Mouse (Mus musculus) midbrain, postnatal 0 days (tissue): Measurements from ENCODE around the gene Tmod1. TPM values are rescaled to one million over a fixed set of nuclear protein-coding genes. Genes with fewer than 3 reads are reported as not detected.

Experiments
- ATAC-seq: fragments of 200-750 bp; cut with Nextera tagmentation; 2 replicates; pipeline ENCODE4 v1.8.0; 2017; ENCODE audit warnings: moderate number of reproducible peaks, mild to moderate bottlenecking, moderate TSS enrichment, moderate library complexity; ENCODE audit not compliant: low FRiP score
- DNase-seq: peaks from one replicate; pipeline ENCODE4 v3.0.0-alpha.2; 2015; ENCODE audit warnings: low spot score
- H3K27ac ChIP-seq: fragments of 300-500 bp; sonication (generic); 2 replicates; pipeline ENCODE4 v1.5.1; 2014; ENCODE audit warnings: low read depth, mild to moderate bottlenecking, low read length, mixed read lengths
- H3K27me3 ChIP-seq: fragments of 300-500 bp; sonication (generic); 2 replicates; pipeline ENCODE4 v1.6.1; 2014; ENCODE audit warnings: low read length, control low read depth, mixed read lengths; ENCODE audit not compliant: insufficient read depth
- H3K36me3 ChIP-seq: fragments of 300-500 bp; sonication (generic); 2 replicates; pipeline ENCODE4 v1.6.1; 2014; ENCODE audit warnings: low read length, control low read depth, mixed read lengths; ENCODE audit not compliant: insufficient read depth
- H3K4me1 ChIP-seq: fragments of 300-500 bp; sonication (generic); 2 replicates; pipeline ENCODE4 v1.6.1; 2014; ENCODE audit warnings: mild to moderate bottlenecking, control low read depth, antibody characterized with exemption, low read length, mixed read lengths; ENCODE audit not compliant: insufficient read depth
- H3K4me2 ChIP-seq: fragments of 300-500 bp; sonication (generic); 2 replicates; pipeline ENCODE4 v1.6.1; 2014; ENCODE audit warnings: low read depth, mild to moderate bottlenecking, low read length, mixed read lengths; ENCODE audit not compliant: poor library complexity, severe bottlenecking
- H3K4me3 ChIP-seq: fragments of 300-500 bp; sonication (generic); 2 replicates; pipeline ENCODE4 v1.5.1; 2014; ENCODE audit warnings: low read depth, mild to moderate bottlenecking, low read length, moderate library complexity
- H3K9ac ChIP-seq: fragments of 300-500 bp; sonication (generic); replicated peaks from 2 replicates; pipeline ENCODE4 v1.6.1; 2014; ENCODE audit warnings: mild to moderate bottlenecking, low read length, moderate library complexity, mixed read lengths; ENCODE audit not compliant: poor library complexity, severe bottlenecking
- H3K9me3 ChIP-seq: fragments of 300-500 bp; sonication (generic); 2 replicates; pipeline ENCODE4 v1.6.1; 2016; ENCODE audit warnings: low read length, control low read depth
- CTCF ChIP-seq: IDR thresholded peaks from 2 replicates; pipeline ENCODE4 v1.5.1; 2016; ENCODE audit warnings: antibody characterized with exemption, mild to moderate bottlenecking
- WGBS: fragments of 180-500 bp; shearing (Covaris S2); extraction: QIAGEN DNeasy Blood & Tissue Kit; methylation state at CpG from one replicate; pipeline ENCODE4 v1.1.7; 2014; 5-methylcytosine and 5-hydroxymethylcytosine counted together
- polyA plus RNA-seq: library from polyadenylated mRNA; unstranded; fragments of >200 nt; fragmentation: Nextera tagmentation; extraction: Ambion mirVana; gene quantifications from 2 replicates; pipeline ENCODE4 v1.2.1, GENCODE M21; 2015
- total RNA-seq: library from RNA; depleted of rRNA; stranded (reverse); fragments of >200 nt; gene quantifications from 2 replicates; pipeline ENCODE4 v1.2.3, GENCODE M21; 2014

Gene Tmod1
- total and polyA plus RNA-seq, 2 experiments from 2014 or later = 0.55 to 0.75 TPM

- Histone ChIP-seq H3K4me3 (no peak overlapping the region), H3K9me3 (no peaks in the 10 kb centered on the region), H3K36me3 (no peaks in the 10 kb centered on the region), H3K27me3 (no peaks in the 10 kb centered on the region), H3K27ac (no peak overlapping the region), H3K4me1 (no peaks in the 10 kb centered on the region), H3K9ac (no peak overlapping the region), H3K4me2 (no peak overlapping the region)
- TF ChIP-seq CTCF = no peak
- ATAC-seq (no peak), DNase-seq (no peak)
- WGBS = 86% methylated on average over 2 of the region's 2 CpGs
Measured at GRCm38 (mm10) chr4:46097591-46097990, 58.9 kb downstream of the Tmod1 start.

- Histone ChIP-seq H3K4me1 (no peaks in the 10 kb centered on the region), H3K9me3 (no peaks in the 10 kb centered on the region), H3K4me2 (no peak overlapping the region), H3K27me3 (no peaks in the 10 kb centered on the region), H3K4me3 (no peak overlapping the region), H3K9ac (no peak overlapping the region), H3K27ac (no peak overlapping the region), H3K36me3 (no peaks in the 10 kb centered on the region)
- 74% methylated on average over 9 of the region's 9 CpGs for WGBS
- DNase-seq = no peak
- no peak for TF ChIP-seq CTCF
- no peak for ATAC-seq
Measured at GRCm38 (mm10) chr4:46099132-46099531, 60.4 kb downstream of the Tmod1 start.

GRCm38 (mm10) chr4:46100539-46100938 lies 61.8 kb downstream of the Tmod1 start:
- no peak overlapping the region for H3K4me3 ChIP-seq
- no peak for DNase-seq

GRCm38 (mm10) chr4:46101211-46101711 lies 62.5 kb downstream of the Tmod1 start:
- ATAC-seq (no peak), DNase-seq (no peak)
- no peaks in the 10 kb centered on the region for H3K9me3 ChIP-seq
- no peaks in the 10 kb centered on the region for H3K27me3 ChIP-seq
- no peaks in the 10 kb centered on the region for H3K4me1 ChIP-seq
- no peak overlapping the region for H3K4me2 ChIP-seq
- H3K4me3 ChIP-seq = no peak overlapping the region
- TF ChIP-seq CTCF = no peak
- 44% methylated on average over 14 of the region's 14 CpGs for WGBS
- H3K27ac ChIP-seq = no peak overlapping the region
- no peak overlapping the region for H3K9ac ChIP-seq
- no peaks in the 10 kb centered on the region for H3K36me3 ChIP-seq

More at GRCm38 (mm10) chr4:46100539-46100938, 61.8 kb downstream of the Tmod1 start:
- H3K9me3 ChIP-seq = no peaks in the 10 kb centered on the region
- WGBS = 82% methylated on average over 7 of the region's 7 CpGs
- no peaks in the 10 kb centered on the region for H3K4me1 ChIP-seq
- H3K27ac ChIP-seq = no peak overlapping the region
- no peaks in the 10 kb centered on the region for H3K36me3 ChIP-seq
- TF ChIP-seq CTCF = no peak
- no peak overlapping the region for H3K4me2 ChIP-seq
- H3K27me3 ChIP-seq = no peaks in the 10 kb centered on the region
- no peak overlapping the region for H3K9ac ChIP-seq
- no peak for ATAC-seq

- Histone ChIP-seq H3K9ac (no peak overlapping the region), H3K4me2 (no peak overlapping the region), H3K9me3 (no peaks in the 10 kb centered on the region), H3K27ac (no peak overlapping the region), H3K36me3 (no peaks in the 10 kb centered on the region), H3K4me3 (no peak overlapping the region), H3K27me3 (no peaks in the 10 kb centered on the region), H3K4me1 (no peaks in the 10 kb centered on the region)
- 93% methylated on average over 10 of the region's 10 CpGs for WGBS
- DNase-seq (no peak), ATAC-seq (no peak)
- no peak for TF ChIP-seq CTCF
Measured at GRCm38 (mm10) chr4:46102078-46102769, 63.5 kb downstream of the Tmod1 start.

- no peak for TF ChIP-seq CTCF
- 92% methylated on average over 8 of the region's 8 CpGs for WGBS
- ATAC-seq = no peak
Measured at GRCm38 (mm10) chr4:46110084-46110483, 71.3 kb downstream of the Tmod1 start.

More at GRCm38 (mm10) chr4:46110084-46110483, 71.3 kb downstream of the Tmod1 start:
- H3K27ac ChIP-seq = no peak overlapping the region
- DNase-seq = no peak
- no peak overlapping the region for H3K4me3 ChIP-seq
- H3K4me2 ChIP-seq = no peak overlapping the region
- H3K9ac ChIP-seq = no peak overlapping the region
- no peaks in the 10 kb centered on the region for H3K9me3 ChIP-seq
- H3K36me3 ChIP-seq = peaks cover 16% of the 10 kb centered on the region
- no peaks in the 10 kb centered on the region for H3K4me1 ChIP-seq
- H3K27me3 ChIP-seq = no peaks in the 10 kb centered on the region
